Mouse (Mus musculus): ENCODE measurements around the gene Vtcn1.
A peak's percentile ranks its signal among the peaks of the same experiment; 100 is the strongest.
"Not testable (repeated sequence)": the region's sequence is repeated elsewhere in the genome, so short reads cannot be mapped to it uniquely, and the experiment has no call there.

Vtcn1 gene

GRCm38 (mm10) chr3:100825225-100825965, at the start of gene Vtcn1:
Gene Vtcn1 (plus strand): TSS chr3:100825459.
- DNase-seq: no peak

DNA sequence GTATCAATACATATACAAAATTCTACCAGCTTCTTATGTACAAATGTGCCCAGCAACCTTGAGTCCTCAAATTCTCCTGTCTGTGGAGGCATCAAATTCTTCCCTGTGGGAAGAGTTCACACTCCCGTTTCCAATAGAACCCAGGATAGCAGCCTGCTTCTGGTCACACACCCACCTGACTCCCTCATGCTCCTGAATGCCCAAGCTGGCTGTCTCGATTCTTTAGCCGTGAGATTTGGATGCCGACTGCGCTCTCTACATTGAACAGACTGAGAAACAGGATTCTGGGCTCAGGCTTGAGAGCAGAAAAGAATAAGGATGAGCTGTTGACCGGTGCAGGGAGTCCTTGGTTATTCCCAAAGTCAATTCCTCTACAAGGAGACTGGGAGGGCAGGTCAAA, 48.3 kb upstream of the Vtcn1 start:
- DNase-seq: no peak

DNA sequence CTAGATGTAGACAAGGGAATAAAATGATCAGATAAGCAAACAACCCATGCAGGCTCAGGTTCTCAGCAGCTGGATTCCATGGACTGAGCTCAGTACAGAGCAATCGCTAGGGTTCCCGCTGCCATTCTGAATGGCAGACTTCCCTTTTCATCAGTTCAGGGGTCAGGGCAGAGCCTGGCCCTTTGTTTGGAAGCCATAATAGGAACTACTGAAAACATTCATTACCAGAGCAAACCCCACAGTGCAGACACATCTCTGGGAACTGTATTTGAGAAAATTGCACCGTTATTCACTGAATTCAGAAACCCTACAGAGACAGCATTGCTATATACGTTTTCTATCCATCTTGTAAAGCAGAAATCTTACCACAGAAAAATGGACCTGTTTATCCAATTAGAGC, 47.7 kb upstream of the Vtcn1 start:
- no peak for DNase-seq

- DNase-seq: no peak
Measured at GRCm38 (mm10) chr3:100786076-100786475, 39.2 kb upstream of the Vtcn1 start.

GRCm38 (mm10) chr3:100791670-100792069, 33.6 kb upstream of the Vtcn1 start:
- DNase-seq: no peak

DNA sequence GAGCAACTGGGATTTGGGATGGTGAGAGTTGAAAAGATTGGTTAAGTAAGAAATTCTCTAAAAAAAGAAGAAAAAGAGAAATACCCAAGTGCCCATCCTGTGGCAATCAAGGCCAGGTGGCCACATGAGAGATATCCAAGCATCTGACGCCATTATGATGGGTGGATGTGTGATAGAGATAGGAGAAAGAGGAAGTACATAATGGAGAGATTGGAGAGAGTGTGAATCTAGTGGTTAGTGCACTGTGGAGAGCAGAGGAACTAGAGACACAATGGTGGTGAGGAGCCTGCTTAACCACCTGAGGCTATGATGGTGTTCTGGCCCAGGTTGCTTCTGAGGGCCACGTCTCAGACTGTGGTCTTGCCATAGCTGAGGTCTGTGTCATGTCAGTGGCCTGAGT, 31.9 kb upstream of the Vtcn1 start:
- no peak for DNase-seq

GRCm38 (mm10) chr3:100796571-100796970, 28.7 kb upstream of the Vtcn1 start:
- no peak for DNase-seq

GRCm38 (mm10) chr3:100797166-100798145, 27.8 kb upstream of the Vtcn1 start:
- no peak for DNase-seq

DNA sequence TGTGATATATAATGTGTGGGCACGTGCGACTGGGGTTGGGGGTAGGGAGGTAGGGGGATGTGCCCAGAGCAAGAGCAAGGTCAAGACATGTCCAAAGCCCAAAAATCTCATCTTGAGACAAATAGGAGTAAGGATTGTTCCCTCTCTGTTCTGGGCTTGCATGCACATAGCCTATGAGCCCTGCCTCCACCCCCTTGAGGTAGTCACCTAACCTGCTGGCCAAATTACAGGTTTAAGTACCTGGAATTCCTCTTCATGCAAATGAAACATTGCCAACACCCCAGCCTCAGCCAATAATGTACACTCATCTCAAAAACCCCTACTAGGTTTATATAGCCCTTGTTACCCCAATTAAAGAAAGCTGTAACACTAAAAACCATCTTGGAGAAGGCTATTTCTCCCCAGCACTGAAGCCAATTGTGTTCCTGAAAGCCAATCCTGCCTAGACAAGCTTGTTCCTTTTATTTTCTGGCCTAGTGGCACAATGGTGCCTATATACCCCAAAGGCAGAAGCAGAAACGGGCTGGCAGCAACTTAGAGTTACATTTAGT, 26.3 kb upstream of the Vtcn1 start:
- no peak for DNase-seq

GRCm38 (mm10) chr3:100804975-100805374, 20.3 kb upstream of the Vtcn1 start:
- no peak for DNase-seq

DNA sequence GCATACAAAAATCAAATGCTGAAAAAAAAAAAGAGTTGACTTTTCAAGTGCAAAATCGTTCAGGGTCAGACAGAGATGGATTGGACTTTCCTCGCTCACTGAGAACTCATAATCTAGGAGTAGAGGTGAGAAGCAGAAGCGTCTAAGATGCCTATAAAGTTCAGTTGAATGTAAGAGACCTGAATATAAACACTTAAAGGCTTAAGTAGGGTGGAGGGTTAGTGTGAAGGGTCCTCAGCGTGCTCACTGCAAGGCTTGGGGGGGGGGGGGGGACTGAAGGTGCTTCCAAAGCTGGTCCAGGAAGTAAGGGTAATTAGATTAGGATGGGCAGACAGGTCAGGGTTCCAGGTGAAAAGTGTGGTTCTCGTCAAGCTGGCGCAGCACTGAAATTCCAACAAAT, 19.3 kb upstream of the Vtcn1 start:
- no peak for DNase-seq

DNA sequence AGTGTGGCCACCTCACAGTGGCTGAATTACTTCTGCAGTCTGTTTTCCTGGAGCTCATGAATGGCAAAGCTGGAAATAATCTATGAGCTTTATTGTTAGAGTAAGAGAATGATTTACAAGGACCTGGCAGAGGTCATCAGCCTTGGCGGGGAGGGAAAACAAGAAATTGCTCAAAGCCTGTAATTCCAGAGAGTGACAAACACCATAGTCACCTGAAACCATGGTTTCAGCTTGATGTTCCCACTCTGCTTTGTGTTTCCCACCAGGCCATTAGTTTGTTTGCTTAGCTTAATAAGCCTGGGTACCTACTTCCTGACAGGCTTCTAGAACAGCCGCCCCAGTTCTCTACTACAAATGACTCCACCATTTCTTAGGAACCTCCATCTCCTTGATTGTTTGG, 14.8 kb upstream of the Vtcn1 start:
- no peak for DNase-seq

GRCm38 (mm10) chr3:100811836-100812235, 13.4 kb upstream of the Vtcn1 start:
- no peak for DNase-seq

- DNase-seq: not testable (repeated sequence)
Measured at GRCm38 (mm10) chr3:100815490-100815889, 9.8 kb upstream of the Vtcn1 start.

GRCm38 (mm10) chr3:100818709-100819108, 6.5 kb upstream of the Vtcn1 start:
- no peak for DNase-seq

GRCm38 (mm10) chr3:100819571-100819970, 5.7 kb upstream of the Vtcn1 start:
- no peak for DNase-seq

DNA sequence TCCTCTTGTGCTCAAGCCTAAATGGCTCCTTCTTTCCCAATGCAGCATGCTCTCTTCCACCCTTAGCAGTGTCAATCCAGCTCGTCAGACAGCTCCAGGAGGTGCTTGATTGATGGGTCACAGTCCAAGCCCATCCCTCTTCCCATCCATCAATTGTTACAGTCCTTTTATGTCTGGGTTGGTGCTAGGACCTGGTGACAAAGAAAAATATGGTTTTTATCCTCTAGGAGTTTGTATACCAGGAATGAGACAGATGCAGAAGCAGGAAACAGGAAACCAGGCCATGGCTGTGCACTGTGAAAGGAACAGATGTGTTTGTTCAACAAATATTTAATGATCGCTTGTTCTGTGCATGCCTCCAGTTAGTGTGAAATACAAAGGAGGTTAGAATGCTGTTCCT, 4.4 kb upstream of the Vtcn1 start:
- DNase-seq: no peak

GRCm38 (mm10) chr3:100821276-100821675, 4.0 kb upstream of the Vtcn1 start:
- DNase-seq: peak; percentile 60

DNA sequence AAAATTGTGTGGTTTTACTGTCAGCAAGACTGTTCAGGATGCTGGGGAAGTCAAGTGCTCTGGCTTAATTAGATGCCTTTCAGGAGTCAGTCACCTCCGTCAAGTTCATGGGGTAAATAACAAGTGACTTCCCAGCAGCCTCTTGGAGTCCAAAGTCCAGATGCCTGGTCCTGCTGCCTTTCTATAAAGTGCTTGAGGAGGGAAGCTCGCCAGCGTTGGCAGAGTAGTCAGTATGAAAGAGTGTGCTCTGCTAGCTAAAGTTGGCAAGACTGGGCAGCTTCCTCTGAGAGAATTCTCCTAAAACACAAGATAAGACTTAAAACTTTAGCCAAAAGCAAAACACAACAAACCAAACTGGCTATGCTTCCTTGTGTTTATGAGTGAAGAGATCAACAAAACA, 18.5 kb downstream of the Vtcn1 start:
- no peak for DNase-seq

DNA sequence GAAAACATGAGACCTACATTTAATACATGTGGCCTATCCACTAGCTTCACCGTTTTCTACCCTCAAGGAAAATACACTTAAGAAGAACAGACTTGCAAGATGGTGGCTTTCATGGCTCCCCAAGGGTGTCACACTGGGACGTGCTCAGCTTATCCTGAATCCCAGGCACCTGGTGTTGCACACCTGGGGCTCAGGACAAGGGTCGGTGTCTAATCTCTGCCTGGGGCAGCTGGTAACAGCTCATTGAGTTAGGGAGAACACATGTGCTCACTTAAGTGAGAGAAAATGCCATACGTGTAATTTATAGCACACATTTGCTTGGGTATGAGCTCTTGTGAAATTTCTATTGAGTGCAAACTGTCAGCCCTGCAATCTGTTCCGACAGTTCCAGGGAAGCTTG, 19.1 kb downstream of the Vtcn1 start:
- no peak for DNase-seq

DNA sequence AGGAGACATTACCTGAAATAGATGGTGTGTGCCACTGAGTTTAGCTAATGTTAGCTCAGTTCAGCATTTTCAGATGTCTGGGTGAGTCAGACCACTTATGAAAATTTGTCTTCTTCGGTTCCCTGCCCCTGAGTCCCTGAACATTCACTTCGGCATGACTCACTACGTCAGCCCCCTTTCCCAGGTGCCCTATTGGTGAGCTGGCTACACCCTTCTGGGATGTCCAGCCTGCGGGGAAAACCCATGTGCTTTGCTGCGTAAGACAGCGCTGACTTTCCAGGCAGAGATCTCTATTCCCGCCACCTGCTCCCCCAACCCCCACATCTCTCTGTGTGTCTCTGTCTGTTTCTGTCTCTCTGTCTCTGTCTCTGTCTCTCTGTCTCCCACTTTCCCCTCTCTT, 23.1 kb downstream of the Vtcn1 start:
- DNase-seq: no peak

DNA sequence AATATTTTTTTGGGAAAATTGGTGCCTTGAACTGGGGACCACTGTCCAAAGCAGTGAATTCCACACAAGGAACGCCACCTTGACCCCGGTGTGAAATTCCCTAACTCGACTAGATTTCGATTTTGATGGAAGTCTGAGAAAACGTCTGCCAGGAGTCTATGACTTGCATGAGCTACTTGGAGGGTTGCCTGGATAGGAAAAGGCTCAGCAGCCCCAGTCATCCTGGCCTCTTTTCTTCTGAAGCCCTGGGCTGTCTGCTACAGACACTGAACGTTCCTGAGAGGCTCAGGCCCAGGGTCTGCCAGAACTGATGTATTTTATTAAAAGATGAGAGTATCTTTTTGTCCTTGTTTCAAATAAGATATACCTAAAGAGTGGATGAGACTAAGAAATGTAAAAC, 25.2 kb downstream of the Vtcn1 start:
- DNase-seq: no peak

- DNase-seq: no peak
Measured at GRCm38 (mm10) chr3:100856050-100856815, 31.0 kb downstream of the Vtcn1 start.

Measured in retina, postnatal 1 day (tissue).